Mouse (Mus musculus) embryo, embryonic 10 days (tissue): ENCODE measurements around the gene Cmtr1.

Experiments used
- DNase-seq: peaks from one replicate; pipeline ENCODE4 v3.0.0-alpha.2; 2015; ENCODE audit warnings: low spot score

Gene Cmtr1

DNA sequence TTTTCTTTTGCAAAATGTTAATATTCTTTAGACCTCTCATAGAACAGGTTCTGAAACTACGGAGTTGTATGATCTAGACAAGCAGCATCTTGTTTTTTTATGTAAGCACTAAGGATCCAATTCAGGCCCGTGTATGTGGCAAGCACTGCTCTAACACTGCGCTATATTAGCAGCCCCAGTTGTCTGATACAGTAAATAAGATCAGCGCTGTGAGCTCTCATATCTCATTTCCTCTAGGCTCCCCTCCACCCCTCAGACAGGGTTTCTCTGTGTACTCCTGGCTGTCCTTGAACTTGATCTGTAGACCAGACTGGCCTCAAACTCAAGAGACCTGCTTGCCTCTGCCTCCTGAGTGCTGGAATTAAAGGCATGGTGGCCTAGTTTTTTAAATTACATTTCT lies 8.6 kb downstream of the Cmtr1 start:
- DNase-seq = no peak

DNA sequence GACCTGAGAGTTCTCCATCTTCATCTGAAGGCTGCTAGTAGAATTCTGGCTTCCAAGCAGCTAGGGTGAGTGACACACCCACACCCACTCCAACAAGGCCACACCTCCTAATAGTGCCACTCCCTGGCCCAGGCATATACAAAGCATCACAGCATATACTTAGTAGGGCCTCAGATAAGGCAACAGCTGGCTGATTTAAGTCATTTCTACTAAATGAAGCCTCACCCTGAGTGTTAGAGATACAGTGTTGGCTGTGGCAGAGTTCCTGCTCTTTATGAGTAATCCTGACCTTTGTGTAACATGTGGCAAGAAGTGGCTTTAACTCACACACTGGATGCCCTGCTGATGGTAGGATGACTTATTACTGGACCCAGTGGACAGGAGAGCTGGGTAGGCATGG lies 9.5 kb downstream of the Cmtr1 start:
- no peak for DNase-seq

DNA sequence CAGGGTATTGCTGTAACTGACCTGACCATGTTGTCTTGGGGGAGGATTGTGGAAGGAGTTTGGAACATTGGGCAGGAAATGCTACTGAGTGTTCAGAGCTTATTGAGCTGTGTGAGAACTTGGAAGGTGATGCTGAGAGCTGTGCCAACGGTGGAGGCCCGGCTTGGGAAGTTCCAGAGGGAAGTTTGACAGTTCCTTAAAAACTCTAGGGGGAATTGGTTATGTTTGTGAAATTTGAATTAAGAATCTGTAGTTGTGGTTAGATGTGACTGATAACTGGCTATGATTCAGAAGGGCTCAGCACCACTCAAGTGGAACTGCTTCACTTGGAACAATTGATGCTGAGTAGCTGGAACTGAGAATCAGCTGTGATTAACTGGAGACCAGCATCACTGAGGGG lies 10.6 kb downstream of the Cmtr1 start:
- DNase-seq = no peak

DNA sequence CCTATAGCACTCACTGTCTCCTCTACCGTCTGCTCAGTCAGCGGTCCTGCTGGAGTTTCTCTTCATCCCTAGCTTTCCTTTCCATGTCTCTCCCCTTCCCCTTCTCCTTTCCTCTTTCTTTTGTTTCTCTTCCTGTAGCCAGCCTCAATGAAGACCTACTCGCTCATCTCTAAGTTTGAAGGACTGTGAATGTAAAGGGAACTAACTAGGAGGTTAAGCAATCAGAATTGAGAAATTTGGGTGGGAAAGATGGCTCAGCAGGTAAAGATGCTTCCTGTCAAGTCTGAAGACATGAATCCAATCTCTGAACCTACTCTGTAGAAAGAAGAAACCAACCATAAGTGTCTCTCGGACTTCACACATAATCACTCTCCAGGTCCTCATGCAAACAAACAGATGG lies 12.9 kb downstream of the Cmtr1 start:
- DNase-seq = no peak

DNA sequence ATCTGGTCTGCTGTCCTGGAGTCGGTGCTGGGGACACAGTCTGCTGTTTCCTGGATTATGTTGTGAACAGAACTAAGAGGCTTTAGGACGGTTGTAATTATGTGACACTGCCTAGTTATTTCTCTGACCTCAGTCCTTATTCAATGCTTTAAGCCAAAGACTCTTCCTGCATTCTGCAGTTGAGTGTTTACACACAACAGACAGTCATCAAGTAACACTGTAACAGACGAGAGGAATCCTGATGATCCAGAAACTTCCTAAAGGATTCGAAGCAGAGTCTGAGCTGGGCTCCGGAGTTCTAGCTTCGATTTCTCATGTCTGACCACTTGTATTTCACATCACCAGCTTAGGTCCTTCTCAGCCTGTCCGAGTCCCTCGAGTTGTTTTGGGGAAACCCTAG lies 18.1 kb downstream of the Cmtr1 start:
- no peak for DNase-seq

DNA sequence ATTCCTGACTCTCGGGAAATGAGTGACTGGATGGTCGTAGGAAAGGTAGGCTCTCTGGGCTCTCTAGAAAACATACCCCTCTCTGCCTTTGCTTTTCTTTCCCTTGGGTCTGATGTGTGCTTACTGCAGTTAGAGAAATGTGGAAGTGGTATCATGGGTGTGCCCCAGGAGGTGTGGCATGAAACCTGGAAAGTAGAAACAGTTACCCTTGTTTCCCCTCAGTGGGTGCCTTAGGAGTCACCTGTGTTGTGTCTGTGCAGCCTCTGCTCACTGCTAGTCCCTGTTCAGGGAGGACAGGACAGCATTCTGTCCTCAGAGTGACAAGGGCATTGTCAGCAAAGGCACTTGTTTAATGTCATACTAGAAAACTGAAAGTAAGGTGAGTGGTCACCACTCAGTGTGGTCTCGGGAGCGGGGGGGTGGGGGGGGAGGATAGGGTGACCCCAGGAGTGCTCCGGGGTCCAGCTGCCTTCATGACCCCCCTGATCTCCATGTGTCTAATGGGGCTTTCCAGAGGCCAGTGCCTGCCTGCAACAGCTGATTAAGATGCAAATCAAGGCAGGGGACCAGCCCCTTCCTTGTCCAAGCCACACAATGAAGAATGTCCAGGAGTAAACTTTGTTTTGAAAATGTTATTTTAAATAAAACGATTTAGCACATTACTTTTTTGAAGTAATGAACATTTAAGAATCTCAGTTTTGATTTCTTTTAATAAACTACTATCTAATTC lies 18.8 kb downstream of the Cmtr1 start:
- DNase-seq = no peak

DNA sequence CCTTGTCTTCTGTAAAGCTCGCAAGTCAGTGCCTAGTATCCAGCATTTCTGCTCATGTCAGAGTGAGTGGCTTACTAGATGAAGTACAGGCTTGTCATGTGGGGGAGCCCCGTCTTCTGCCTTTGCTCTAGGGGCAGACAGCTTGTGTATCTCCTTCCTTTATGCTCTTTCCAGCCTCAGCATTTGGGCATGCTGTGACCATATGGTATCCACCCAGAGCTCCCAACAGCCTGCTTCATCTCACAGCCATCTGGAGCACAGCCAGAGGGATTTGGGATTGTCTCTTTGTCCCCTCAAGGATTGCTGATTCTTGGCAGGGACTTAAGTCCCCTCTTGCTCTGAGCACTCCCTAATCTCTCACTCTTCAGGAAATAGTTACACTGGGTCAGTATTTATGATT lies 19.8 kb downstream of the Cmtr1 start:
- no peak for DNase-seq

GRCm38 (mm10) chr17:29680921-29681320 lies 20.5 kb downstream of the Cmtr1 start:
- no peak for DNase-seq

GRCm38 (mm10) chr17:29681669-29682068 lies 21.3 kb downstream of the Cmtr1 start:
- no peak for DNase-seq

DNA sequence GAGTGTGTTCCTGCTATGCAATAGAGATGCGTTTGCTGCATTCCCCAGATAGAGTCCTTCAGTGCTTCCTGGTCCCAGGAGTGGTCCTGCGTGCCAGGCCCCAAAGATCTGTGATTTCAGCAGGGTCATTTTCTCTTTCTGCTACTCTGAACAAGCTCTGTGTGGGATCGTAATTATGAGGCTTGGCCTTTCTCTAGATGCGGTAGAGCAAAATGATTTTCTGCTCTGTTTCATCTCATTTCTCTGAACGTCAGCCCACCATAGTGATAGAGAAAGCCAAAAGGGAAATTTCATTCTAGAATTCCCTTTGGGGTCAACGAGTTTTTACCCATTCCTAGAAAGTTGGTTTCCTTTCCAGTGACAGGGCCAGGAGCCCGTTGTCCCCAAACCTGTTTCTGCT lies 21.9 kb downstream of the Cmtr1 start:
- DNase-seq = no peak

- DNase-seq = no peak
Measured at GRCm38 (mm10) chr17:29683127-29683526, 22.7 kb downstream of the Cmtr1 start.

GRCm38 (mm10) chr17:29684275-29684674 lies 23.9 kb downstream of the Cmtr1 start:
- no peak for DNase-seq

DNA sequence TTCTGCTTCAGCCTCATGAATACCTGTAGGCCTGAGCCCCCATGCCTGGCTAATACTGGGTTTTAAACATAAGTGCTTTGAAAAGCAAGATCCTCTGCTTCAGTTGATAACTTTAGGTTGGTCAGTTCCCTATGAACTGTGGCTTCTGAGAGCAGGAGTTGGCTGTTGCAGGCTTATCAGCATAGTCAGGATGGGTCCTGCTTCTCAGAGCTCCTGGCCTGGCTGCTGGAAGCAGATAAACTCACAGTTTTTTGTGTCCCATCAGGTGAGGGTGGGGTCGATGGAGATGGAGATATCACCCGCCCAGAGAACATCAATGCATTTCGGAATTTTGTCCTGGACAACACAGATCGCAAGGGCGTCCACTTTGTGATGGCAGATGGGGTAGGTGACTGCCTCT lies 26.4 kb downstream of the Cmtr1 start:
- no peak for DNase-seq

DNA sequence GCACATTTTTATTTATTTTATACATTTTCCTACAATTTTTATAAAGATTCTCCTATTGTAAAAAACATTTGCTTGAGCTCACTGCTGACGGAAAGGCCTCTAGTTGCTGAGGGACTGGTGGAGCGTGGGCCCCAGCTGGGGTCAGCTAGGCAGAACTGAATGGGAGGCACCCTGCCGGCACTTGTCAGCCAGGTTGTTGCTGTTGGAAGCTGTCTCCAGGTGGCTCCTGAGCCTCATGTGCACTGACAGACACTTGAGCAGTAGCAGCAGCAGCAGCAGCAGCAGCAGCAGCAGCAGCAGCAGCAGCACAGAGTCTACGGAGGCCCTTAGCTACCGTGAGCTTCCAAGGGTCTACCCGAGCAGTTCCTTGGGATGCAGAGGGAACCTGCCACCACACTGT lies 27.0 kb downstream of the Cmtr1 start:
- DNase-seq = no peak

DNA sequence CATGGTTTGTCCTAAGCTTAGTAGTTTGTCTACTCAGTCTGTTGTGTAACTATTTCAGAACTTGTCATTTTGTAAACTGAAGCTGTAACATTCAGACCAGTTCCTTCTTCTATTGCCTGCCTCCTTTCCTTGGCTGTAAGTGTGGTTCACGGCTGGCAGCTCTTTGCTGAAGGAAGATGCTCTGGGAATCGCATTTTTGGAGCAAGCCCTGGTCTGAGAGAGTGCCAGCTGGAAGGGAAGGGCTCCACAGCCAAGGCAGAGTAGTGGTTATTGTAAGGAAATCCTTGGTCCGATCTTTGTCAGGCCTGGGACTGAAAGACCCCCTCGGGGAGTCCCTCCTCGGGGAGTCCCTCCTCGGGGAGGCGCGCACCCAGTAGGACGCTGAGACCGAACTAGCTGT lies 28.2 kb downstream of the Cmtr1 start:
- DNase-seq = no peak

DNA sequence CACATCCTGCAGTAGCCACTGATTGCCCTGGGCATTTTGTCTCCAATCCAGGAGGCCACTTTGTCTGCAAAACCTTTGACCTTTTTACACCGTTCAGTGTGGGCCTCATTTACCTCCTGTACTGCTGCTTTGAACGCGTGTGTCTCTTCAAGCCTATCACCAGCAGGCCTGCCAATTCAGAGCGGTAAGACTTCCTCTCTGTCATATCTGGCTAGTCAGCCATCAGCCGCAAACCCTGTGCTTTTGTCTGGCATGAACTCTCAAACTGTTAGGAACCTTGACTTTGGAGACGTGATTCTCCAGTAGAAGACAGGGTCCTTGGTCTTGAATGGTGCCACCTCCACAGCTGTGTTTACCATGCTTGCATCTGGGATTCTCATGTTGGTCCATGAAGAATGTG lies 29.9 kb downstream of the Cmtr1 start:
- no peak for DNase-seq

DNA sequence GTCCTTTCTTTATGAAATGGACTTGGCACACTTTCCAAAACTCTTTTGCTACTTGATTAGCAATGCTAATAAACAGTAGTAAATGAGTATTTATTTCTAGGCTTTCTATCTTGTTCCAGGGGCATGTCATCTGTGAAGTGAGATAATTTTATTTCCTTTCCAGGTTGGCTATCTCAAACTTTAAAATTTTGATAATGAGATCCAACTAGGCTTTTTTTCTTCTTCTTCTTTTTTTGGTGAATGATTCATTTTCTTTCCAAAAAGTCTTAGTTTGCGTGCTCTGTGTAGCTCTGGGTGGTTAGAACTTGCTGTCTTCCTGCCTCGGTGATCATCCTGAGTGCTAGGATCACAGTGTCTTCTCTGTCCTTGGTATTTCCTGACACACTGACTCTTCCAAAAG lies 32.4 kb downstream of the Cmtr1 start:
- no peak for DNase-seq

- no peak for DNase-seq
Measured at GRCm38 (mm10) chr17:29693571-29693970, 33.2 kb downstream of the Cmtr1 start.

- no peak for DNase-seq
Measured at GRCm38 (mm10) chr17:29694516-29694915, 34.1 kb downstream of the Cmtr1 start.

DNA sequence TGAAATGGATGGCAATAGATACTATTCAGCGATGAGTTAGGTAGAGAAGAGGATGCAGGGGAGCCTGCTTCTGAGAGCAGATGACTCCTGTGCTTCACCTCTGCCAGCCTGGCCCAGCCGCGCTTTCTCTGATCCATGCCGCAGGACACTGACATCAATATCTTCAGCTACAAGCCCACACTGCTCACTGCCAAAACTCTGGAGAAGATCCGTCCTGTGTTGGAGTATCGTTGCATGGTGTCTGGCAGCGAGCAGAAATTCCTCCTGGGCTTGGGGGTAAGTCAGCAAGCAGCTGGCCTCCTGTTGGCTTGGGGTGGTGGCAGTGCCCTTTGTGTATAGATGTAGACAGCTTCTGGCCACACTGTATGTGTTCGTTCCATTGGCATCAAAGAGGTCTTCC lies 36.5 kb downstream of the Cmtr1 start:
- DNase-seq = no peak

- DNase-seq = no peak
Measured at GRCm38 (mm10) chr17:29698421-29698820, 38.0 kb downstream of the Cmtr1 start.

- DNase-seq = no peak
Measured at GRCm38 (mm10) chr17:29700573-29700972, 40.2 kb downstream of the Cmtr1 start.

- no peak for DNase-seq
Measured at GRCm38 (mm10) chr17:29702938-29703710, 42.7 kb downstream of the Cmtr1 start.

DNA sequence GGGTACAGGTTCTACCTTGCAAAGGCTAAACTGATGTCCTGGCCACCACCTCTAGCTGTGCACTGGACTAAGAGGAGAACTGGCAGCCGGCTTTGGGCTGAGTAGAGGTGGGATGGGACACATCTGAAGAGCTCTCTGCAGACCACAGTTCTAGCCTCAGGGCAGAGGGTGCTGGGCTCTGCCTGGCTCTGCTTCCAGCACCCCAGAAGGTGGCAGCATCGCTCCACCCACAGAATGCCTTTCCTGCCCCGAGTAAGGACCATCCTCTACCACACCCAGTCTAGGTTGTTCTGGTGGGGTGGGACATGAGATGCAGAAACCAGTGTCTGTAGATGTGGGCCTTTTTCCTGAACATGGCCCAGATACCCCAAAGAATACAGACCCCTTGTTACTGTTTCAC lies 44.4 kb downstream of the Cmtr1 start:
- DNase-seq = peak; percentile 69
